Mouse (Mus musculus) lung, postnatal 0 days (tissue): Measurements from ENCODE around the gene Osm.

Source experiments
- CTCF ChIP-seq: IDR thresholded peaks from 2 replicates; pipeline ENCODE4 v1.5.1; 2016; ENCODE audit warnings: antibody characterized with exemption, mild to moderate bottlenecking
- EP300 ChIP-seq: IDR thresholded peaks from 2 replicates; pipeline ENCODE4 v1.6.1; 2016; ENCODE audit warnings: antibody characterized with exemption, mild to moderate bottlenecking, control low read depth

GRCm38 (mm10) chr11:4281852-4282251 lies 45.6 kb downstream of the Osm start:
- TF ChIP-seq CTCF: no peak
- no peak for TF ChIP-seq EP300
